Mouse (Mus musculus) E14TG2a.4 (cell line): ENCODE data around the gene Mpi.

ENCODE experiments used
- CTCF ChIP-seq: conservative IDR thresholded peaks from 2 replicates; pipeline ENCODE4 v1.5.1; 2014; ENCODE audit warnings: low read length
- NANOG ChIP-seq: IDR thresholded peaks from 2 replicates; pipeline ENCODE4 v1.6.1; 2014; ENCODE audit warnings: borderline replicate concordance, low read length, mixed read lengths

DNA sequence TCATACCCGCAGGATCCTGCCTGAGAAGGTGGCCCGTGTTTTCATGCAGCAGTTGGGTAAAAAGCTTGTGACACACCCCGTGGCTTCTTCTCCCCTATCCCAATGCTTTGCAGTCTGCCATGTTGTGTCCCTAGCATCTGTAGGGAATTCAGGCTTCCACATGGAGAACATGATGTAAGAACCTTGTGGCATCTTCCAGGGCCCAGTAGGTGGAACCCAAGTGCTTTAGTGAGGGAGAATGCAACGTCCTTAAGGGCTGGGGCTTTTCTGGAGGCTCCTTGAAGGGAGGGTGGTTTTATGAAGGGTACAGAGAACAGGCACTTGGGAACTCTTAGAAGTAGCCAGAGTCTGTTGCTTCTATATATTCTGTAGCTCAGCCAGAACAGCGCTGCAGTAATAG lies 38.2 kb upstream of the Mpi start:
- TF ChIP-seq CTCF (no peak), NANOG (no peak)
